Mouse (Mus musculus): ENCODE measurements around the gene 9530068E07Rik. TPM values are rescaled to one million over a fixed set of nuclear protein-coding genes. Genes with fewer than 3 reads are reported as not detected.

9530068E07Rik gene
- polyA plus RNA-seq (2017; shearing (Covaris generic)) = 122 TPM

DNA sequence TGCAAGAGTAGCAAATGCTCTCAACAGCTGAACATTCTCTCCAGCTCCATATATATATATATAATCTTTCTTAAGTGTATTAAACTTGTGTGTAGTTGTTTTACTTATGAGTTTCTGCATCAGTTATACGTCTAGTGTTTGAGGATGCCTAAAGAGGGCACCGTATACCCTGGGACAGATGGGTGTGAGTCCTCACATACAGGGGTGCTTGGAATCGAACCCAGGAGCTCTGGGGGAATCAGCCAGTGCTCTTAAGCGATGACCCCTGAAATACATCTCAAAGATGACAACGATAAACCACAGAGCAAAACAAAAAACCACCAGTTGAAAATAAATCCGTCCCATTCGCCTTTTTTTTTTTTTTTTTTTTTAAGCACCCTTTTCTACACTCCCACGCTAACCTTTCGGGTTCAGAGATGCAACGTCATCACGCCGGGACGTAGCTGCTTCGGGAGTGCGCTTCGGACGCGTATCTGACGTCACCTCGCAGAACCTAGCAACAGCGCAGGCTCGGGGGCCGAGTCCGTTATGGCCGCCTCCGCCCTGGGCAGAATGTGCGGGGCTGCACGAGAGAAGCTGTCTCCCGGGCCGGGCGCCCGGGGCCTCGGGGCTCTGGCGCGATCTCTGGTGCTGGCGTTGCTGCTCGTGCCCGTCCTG is at the start of gene 9530068E07Rik:
Gene 9530068E07Rik (plus strand): TSS at position 489 of the 657 bp plus-strand sequence.

DNA sequence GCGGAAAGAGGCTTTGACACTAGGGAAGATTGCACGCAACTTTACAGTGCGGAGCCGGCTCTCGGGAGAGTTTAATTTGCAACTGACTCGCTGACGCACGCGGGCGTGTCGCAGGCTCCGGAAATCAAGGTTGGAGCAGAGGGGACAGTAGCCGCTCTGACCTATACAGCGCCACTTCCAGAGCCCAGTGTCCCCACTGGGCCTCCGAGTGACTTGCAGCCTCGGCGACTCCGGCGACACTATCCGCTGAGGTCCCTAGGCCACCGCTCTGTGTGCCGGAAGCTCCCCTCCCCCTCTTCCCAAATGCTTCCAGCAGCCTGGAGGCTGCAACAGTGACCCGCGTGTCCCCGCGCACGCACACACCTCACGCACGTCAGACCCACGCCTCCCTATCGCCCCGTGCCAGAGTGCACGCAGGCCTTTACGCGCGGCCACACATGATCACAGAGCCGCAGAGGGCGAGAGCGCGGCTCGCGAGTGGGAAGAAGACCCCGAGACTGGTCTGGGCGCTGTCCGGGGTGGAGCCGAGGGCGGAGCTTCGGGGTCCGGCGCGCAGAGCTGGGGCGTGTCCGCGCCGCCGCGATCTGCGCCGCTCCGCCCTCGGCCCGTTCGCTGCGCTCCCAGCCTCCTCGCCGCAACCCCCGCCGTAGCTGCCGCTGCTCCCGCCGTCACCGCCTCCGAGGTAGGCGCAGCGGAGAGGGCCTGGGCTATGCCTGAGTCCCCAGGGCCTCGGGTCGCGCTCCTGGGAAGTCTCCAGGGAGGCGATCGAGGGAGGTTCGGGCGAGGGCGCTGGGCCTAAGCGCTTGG is 35.6 kb upstream of the 9530068E07Rik start, which contains the start of gene Vdac1:
Gene Vdac1 (plus strand): TSS at position 390 of the 807 bp plus-strand sequence.

Other genes starting within 250 kb of the 9530068E07Rik start
- not detected for gene Olfr1371, start 182.4 kb upstream of the 9530068E07Rik start, polyA plus RNA-seq (2017; shearing (Covaris generic))
- 349 TPM for gene Skp1a, start 164.4 kb upstream of the 9530068E07Rik start, polyA plus RNA-seq (2017; shearing (Covaris generic))
- 221 TPM for gene Tcf7, start 113.4 kb upstream of the 9530068E07Rik start, polyA plus RNA-seq (2017; shearing (Covaris generic))
- 98.7 TPM for gene Vdac1, start 35.6 kb upstream of the 9530068E07Rik start, polyA plus RNA-seq (2017; shearing (Covaris generic))